Mouse (Mus musculus) ES-E14 (cell line): ENCODE data around the gene St7.

ENCODE experiments used
- CHD2 ChIP-seq: IDR thresholded peaks from 2 replicates; pipeline ENCODE4 v1.6.1; 2014; ENCODE audit warnings: mild to moderate bottlenecking, low read depth, low read length, inconsistent platforms
- HCFC1 ChIP-seq: IDR thresholded peaks from 2 replicates; pipeline ENCODE4 v1.6.1; 2012; ENCODE audit warnings: low read length, inconsistent platforms, borderline replicate concordance; ENCODE audit not compliant: insufficient read depth
- MAFK ChIP-seq: IDR thresholded peaks from 2 replicates; pipeline ENCODE4 v1.6.1; 2014; ENCODE audit warnings: mild to moderate bottlenecking, low read depth, low read length, inconsistent platforms; ENCODE audit not compliant: insufficient read depth
- ZC3H11A ChIP-seq: IDR thresholded peaks from 2 replicates; pipeline ENCODE4 v1.6.1; 2012; ENCODE audit warnings: low read depth, mild to moderate bottlenecking, inconsistent platforms, low read length, borderline replicate concordance
- ZNF384 ChIP-seq: IDR thresholded peaks from 2 replicates; pipeline ENCODE4 v1.6.1; 2012; ENCODE audit warnings: low read depth, low read length, inconsistent platforms

DNA sequence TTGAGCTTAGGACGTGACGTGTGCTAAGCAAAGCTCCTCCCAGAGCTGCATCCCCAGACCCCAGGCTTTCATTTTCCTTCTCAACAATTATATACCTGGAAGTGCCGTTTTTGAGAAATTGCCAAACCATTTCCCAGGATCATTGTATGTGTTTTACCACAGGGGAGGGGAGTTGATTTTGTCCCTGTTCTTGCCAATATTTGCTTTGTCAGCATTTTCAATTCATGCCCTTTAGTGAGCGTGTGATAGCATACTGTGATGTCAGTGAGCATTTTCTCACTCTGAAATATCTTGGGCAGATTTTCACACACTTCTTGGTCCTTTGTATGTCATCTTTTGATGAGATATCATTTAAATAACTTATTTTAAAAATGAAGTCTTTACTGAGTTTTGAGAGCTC, 65.8 kb downstream of the St7 start:
- TF ChIP-seq ZNF384 (no peak), ZC3H11A (no peak), HCFC1 (no peak), CHD2 (no peak), MAFK (peak; percentile 76)
